Mouse (Mus musculus) CH12.LX (cell line): ENCODE measurements around the gene C3. TPM values are rescaled to one million over a fixed set of nuclear protein-coding genes. Genes with fewer than 3 reads are reported as not detected.

Source experiments
- DNase-seq: peaks from one replicate; pipeline ENCODE4 v3.0.0-alpha.2; 2013; ENCODE audit errors: extremely low read depth
- H3K27ac ChIP-seq: 2 replicates; pipeline ENCODE4 v1.5.1; 2012; ENCODE audit warnings: low read depth, mild to moderate bottlenecking, control low read depth, moderate library complexity; ENCODE audit not compliant: insufficient read depth
- H3K27me3 ChIP-seq: replicated peaks from 2 replicates; pipeline ENCODE3; 2012; ENCODE audit warnings: inconsistent platforms
- H3K36me3 ChIP-seq, 2 experiments: replicated peaks in 1 of 2; 2 replicates each; pipeline versions ENCODE3 to v1.6.1; 2012; ENCODE audit warnings: inconsistent platforms in 1 of 2, low read length in 1 of 2, mild to moderate bottlenecking in 1 of 2, mixed read lengths in 1 of 2, moderate library complexity in 1 of 2; ENCODE audit not compliant: control insufficient read depth in 1 of 2, insufficient read depth in 1 of 2
- H3K4me1 ChIP-seq, 2 experiments: 2 replicates each; pipeline ENCODE4 v1.6.1; 2012; ENCODE audit warnings: inconsistent platforms in 1 of 2, moderate library complexity in 1 of 2; ENCODE audit not compliant: insufficient read depth in 2 of 2, control insufficient read depth in 1 of 2
- H3K4me2 ChIP-seq: 2 replicates; pipeline ENCODE4 v1.6.1; 2012; ENCODE audit warnings: low read depth, mild to moderate bottlenecking, control low read depth; ENCODE audit not compliant: poor library complexity, insufficient read depth, severe bottlenecking
- H3K4me3 ChIP-seq, 3 experiments: fragments of 150-350 bp in 1 of 3; sonication (generic) in 1 of 3; replicated peaks in 1 of 3; 2 replicates each; pipeline versions ENCODE3 to v1.5.1; 2011 to 2012; ENCODE audit warnings: low read depth in 2 of 3, low read length in 2 of 3, mild to moderate bottlenecking in 2 of 3, moderate library complexity in 2 of 3, control low read depth in 1 of 3, improper control_type of control experiment in 1 of 3, inconsistent platforms in 1 of 3, mixed read lengths in 1 of 3; ENCODE audit not compliant: poor library complexity in 1 of 3
- H3K79me2 ChIP-seq: replicated peaks from 2 replicates; pipeline ENCODE4 v1.6.1; 2012; ENCODE audit warnings: mild to moderate bottlenecking, moderate library complexity; ENCODE audit not compliant: control insufficient read depth, poor library complexity, insufficient read depth, severe bottlenecking; ENCODE audit errors: extremely low read depth
- H3K9ac ChIP-seq: 2 replicates; pipeline ENCODE4 v1.6.1; 2012; ENCODE audit warnings: low read depth, mild to moderate bottlenecking, control low read depth, moderate library complexity; ENCODE audit not compliant: insufficient read depth
- H3K9me3 ChIP-seq: replicated peaks from 2 replicates; pipeline ENCODE3; 2012; ENCODE audit warnings: low read length, inconsistent platforms, mixed read lengths
- BHLHE40 ChIP-seq: IDR thresholded peaks from 2 replicates; pipeline ENCODE4 v1.6.1; 2011; ENCODE audit warnings: mild to moderate bottlenecking, low read depth, low read length, improper control_type of control experiment
- CHD1 ChIP-seq: IDR thresholded peaks from 2 replicates; pipeline ENCODE4 v1.6.1; 2012; ENCODE audit warnings: low read depth, low read length, improper control_type of control experiment, inconsistent platforms
- CHD2 ChIP-seq: IDR thresholded peaks from 2 replicates; pipeline ENCODE4 v1.6.1; 2011; ENCODE audit warnings: low read length, improper control_type of control experiment
- CTCF ChIP-seq, 2 experiments: IDR thresholded peaks in 1 of 2; conservative IDR thresholded peaks in 1 of 2; 2 replicates each; pipeline ENCODE4 v1.5.1; 2011 to 2012; ENCODE audit warnings: low read depth in 2 of 2, low read length in 2 of 2, improper control_type of control experiment in 1 of 2, inconsistent platforms in 1 of 2, mild to moderate bottlenecking in 1 of 2, moderate library complexity in 1 of 2
- E2F4 ChIP-seq: IDR thresholded peaks from 2 replicates; pipeline ENCODE4 v1.6.1; 2011; ENCODE audit warnings: low read depth, low read length, improper control_type of control experiment; ENCODE audit not compliant: insufficient replicate concordance
- ELF1 ChIP-seq: IDR thresholded peaks from 2 replicates; pipeline ENCODE4 v1.6.1; 2014; ENCODE audit warnings: low read depth, mild to moderate bottlenecking, inconsistent platforms, low read length, improper control_type of control experiment
- EP300 ChIP-seq: IDR thresholded peaks from 2 replicates; pipeline ENCODE4 v1.6.1; 2011; ENCODE audit warnings: low read length, improper control_type of control experiment
- ETS1 ChIP-seq: conservative IDR thresholded peaks from 2 replicates; pipeline ENCODE4 v1.6.1; 2012; ENCODE audit warnings: low read depth, mild to moderate bottlenecking, inconsistent platforms, low read length, improper control_type of control experiment, moderate library complexity
- GABPA ChIP-seq: IDR thresholded peaks from 2 replicates; pipeline ENCODE4 v1.6.1; 2012; ENCODE audit warnings: low read depth, low read length, improper control_type of control experiment, inconsistent platforms; ENCODE audit not compliant: insufficient replicate concordance
- HCFC1 ChIP-seq: IDR thresholded peaks from 2 replicates; pipeline ENCODE4 v1.6.1; 2012; ENCODE audit warnings: low read depth, mild to moderate bottlenecking, inconsistent platforms, low read length, improper control_type of control experiment
- IRF4 ChIP-seq: IDR thresholded peaks from 2 replicates; pipeline ENCODE4 v1.6.1; 2014; ENCODE audit warnings: low read depth, mild to moderate bottlenecking, inconsistent platforms, low read length, improper control_type of control experiment
- JUN ChIP-seq: IDR thresholded peaks from 2 replicates; pipeline ENCODE4 v1.6.1; 2011; ENCODE audit warnings: low read depth, mild to moderate bottlenecking, low read length, improper control_type of control experiment, moderate library complexity; ENCODE audit not compliant: insufficient read depth
- JUND ChIP-seq: conservative IDR thresholded peaks from 2 replicates; pipeline ENCODE4 v1.6.1; 2011; ENCODE audit warnings: low read depth, low read length, improper control_type of control experiment
- KAT2A ChIP-seq: IDR thresholded peaks from 2 replicates; pipeline ENCODE4 v1.6.1; 2012; ENCODE audit warnings: low read length, improper control_type of control experiment, inconsistent platforms; ENCODE audit not compliant: insufficient replicate concordance
- MAFK ChIP-seq: IDR thresholded peaks from 2 replicates; pipeline ENCODE4 v1.6.1; 2011; ENCODE audit warnings: low read length, improper control_type of control experiment; ENCODE audit not compliant: insufficient replicate concordance
- MAX ChIP-seq: IDR thresholded peaks from 2 replicates; pipeline ENCODE4 v1.6.1; 2011; ENCODE audit warnings: low read length, improper control_type of control experiment
- MAZ ChIP-seq: IDR thresholded peaks from 2 replicates; pipeline ENCODE4 v1.6.1; 2012; ENCODE audit warnings: low read depth, mild to moderate bottlenecking, inconsistent platforms, low read length, improper control_type of control experiment, moderate library complexity
- MEF2A ChIP-seq: IDR thresholded peaks from 2 replicates; pipeline ENCODE4 v1.6.1; 2014; ENCODE audit warnings: low read depth, mild to moderate bottlenecking, inconsistent platforms, low read length, improper control_type of control experiment, borderline replicate concordance
- MXI1 ChIP-seq: IDR thresholded peaks from 2 replicates; pipeline ENCODE4 v1.6.1; 2011; ENCODE audit warnings: mild to moderate bottlenecking, low read depth, low read length, improper control_type of control experiment
- MYC ChIP-seq: IDR thresholded peaks from 2 replicates; pipeline ENCODE4 v1.6.1; 2011; ENCODE audit warnings: low read depth, mild to moderate bottlenecking, improper control_type of control experiment, low read length
- NELFE ChIP-seq: IDR thresholded peaks from 2 replicates; pipeline ENCODE4 v1.6.1; 2011; ENCODE audit warnings: low read depth, low read length, improper control_type of control experiment
- NRF1 ChIP-seq: IDR thresholded peaks from 2 replicates; pipeline ENCODE4 v1.6.1; 2014; ENCODE audit warnings: low read depth, mild to moderate bottlenecking, inconsistent platforms, low read length, improper control_type of control experiment, moderate library complexity
- PAX5 ChIP-seq: IDR thresholded peaks from 2 replicates; pipeline ENCODE4 v1.6.1; 2012; ENCODE audit warnings: low read length, inconsistent platforms, mixed read lengths
- POLR2A ChIP-seq: IDR thresholded peaks from 2 replicates; pipeline ENCODE4 v1.6.1; 2011; ENCODE audit warnings: low read depth, mild to moderate bottlenecking, improper control_type of control experiment, low read length
- POLR2AphosphoS2 ChIP-seq: IDR thresholded peaks from 2 replicates; pipeline ENCODE4 v1.6.1; 2011; ENCODE audit warnings: low read depth, low read length, improper control_type of control experiment
- RAD21 ChIP-seq: IDR thresholded peaks from 2 replicates; pipeline ENCODE4 v1.6.1; 2011; ENCODE audit warnings: low read depth, mild to moderate bottlenecking, low read length, improper control_type of control experiment, moderate library complexity
- RCOR1 ChIP-seq: conservative IDR thresholded peaks from 2 replicates; pipeline ENCODE4 v1.6.1; 2012; ENCODE audit warnings: low read depth, mild to moderate bottlenecking, inconsistent platforms, low read length, improper control_type of control experiment
- SIN3A ChIP-seq: IDR thresholded peaks from 2 replicates; pipeline ENCODE4 v1.6.1; 2012; ENCODE audit warnings: low read length, improper control_type of control experiment, inconsistent platforms
- SMC3 ChIP-seq: IDR thresholded peaks from 2 replicates; pipeline ENCODE4 v1.6.1; 2011; ENCODE audit warnings: low read depth, low read length, improper control_type of control experiment
- TBP ChIP-seq: conservative IDR thresholded peaks from 2 replicates; pipeline ENCODE4 v1.6.1; 2011; ENCODE audit warnings: low read depth, low read length, improper control_type of control experiment
- TCF12 ChIP-seq: IDR thresholded peaks from 2 replicates; pipeline ENCODE4 v1.6.1; 2014; ENCODE audit warnings: low read depth, mild to moderate bottlenecking, inconsistent platforms, low read length, improper control_type of control experiment
- UBTF ChIP-seq: IDR thresholded peaks from 2 replicates; pipeline ENCODE4 v1.6.1; 2012; ENCODE audit warnings: low read depth, mild to moderate bottlenecking, inconsistent platforms, low read length, improper control_type of control experiment, moderate library complexity
- USF1 ChIP-seq: IDR thresholded peaks from 2 replicates; pipeline ENCODE4 v1.6.1; 2014; ENCODE audit warnings: low read depth, mild to moderate bottlenecking, inconsistent platforms, low read length, improper control_type of control experiment
- USF2 ChIP-seq: conservative IDR thresholded peaks from 2 replicates; pipeline ENCODE4 v1.6.1; 2011; ENCODE audit warnings: low read depth, low read length, improper control_type of control experiment
- ZC3H11A ChIP-seq: IDR thresholded peaks from 2 replicates; pipeline ENCODE4 v1.6.1; 2012; ENCODE audit warnings: low read depth, mild to moderate bottlenecking, inconsistent platforms, low read length, improper control_type of control experiment
- ZKSCAN1 ChIP-seq: IDR thresholded peaks from 2 replicates; pipeline ENCODE4 v1.6.1; 2012; ENCODE audit warnings: low read depth, inconsistent platforms, low read length, improper control_type of control experiment, borderline replicate concordance
- ZMIZ1 ChIP-seq: IDR thresholded peaks from 2 replicates; pipeline ENCODE4 v1.6.1; 2012; ENCODE audit warnings: low read depth, mild to moderate bottlenecking, inconsistent platforms, low read length, improper control_type of control experiment
- ZNF384 ChIP-seq: IDR thresholded peaks from 2 replicates; pipeline ENCODE4 v1.6.1; 2012; ENCODE audit warnings: low read depth, low read length, improper control_type of control experiment, inconsistent platforms
- dilution Hi-C: fragments of 300-500 bp; cut with MboI; formaldehyde crosslinking; loops from 2 replicates; pipeline ENCODE4 v1.14.3; 2020; ENCODE audit warnings: low sequenced_read_pairs; ENCODE audit not compliant: extremely low pct_unique_long_range_greater_than_20kb, extremely low pct_ligation_motif_present
- in situ Hi-C: fragments of 300-500 bp; cut with MboI; formaldehyde crosslinking; loops from 3 replicates; pipeline ENCODE4 v1.14.3; 2019; ENCODE audit warnings: low sequenced_read_pairs, low pct_ligation_motif_present, low pct_unique_long_range_greater_than_20kb, mixed read lengths
- polyA plus RNA-seq: library from polyadenylated mRNA; unstranded; fragments of >175 nt; gene quantifications from 2 replicates; pipeline ENCODE4 v1.2.1, GENCODE M21; 2012; ENCODE audit warnings: low read depth; ENCODE audit not compliant: insufficient read length
- total RNA-seq, 2 experiments: library from RNA; depleted of rRNA; stranded (reverse); fragments of 300-350 nt in 1 of 2; fragments of >200 nt in 1 of 2; gene quantifications; 2 replicates each; pipeline ENCODE4 v1.2.3; 2012 to 2014

The C3 gene
- total and polyA plus RNA-seq, 3 experiments: 1.2 to 5.4 (median 3.9) TPM

- Histone ChIP-seq H3K9me3 (peaks cover 5% of the 10 kb centered on the region), H3K4me3 (peak within 1 kb of the TSS; percentile 43 to 58 (median 53)), H3K27me3 (peaks cover 6% of the 10 kb centered on the region), H3K79me2 (no peaks in the 10 kb centered on the region), H3K4me1 (peaks cover 18 to 60% of the 10 kb centered on the region in 2 experiments), H3K36me3 (peaks cover 0 to 20% of the 10 kb centered on the region in 2 experiments), H3K27ac (0 out of 2 replicates have a peak within 1 kb of the TSS, but pooled peaks have one; percentile 10), H3K9ac (no peak within 1 kb of the TSS), H3K4me2 (peak within 1 kb of the TSS; percentile 39)
- no peak for TF ChIP-seq USF1
- peak; percentile 98 for TF ChIP-seq BHLHE40
- no peak for TF ChIP-seq HCFC1
- 0 out of 2 replicates have a peak, but pooled peaks have one; percentile 72 for TF ChIP-seq CHD1
- TF ChIP-seq ZNF384: no peak
- no peak for TF ChIP-seq E2F4
- peak; percentile 49; the same call in 1 of the 2 replicates for TF ChIP-seq IRF4
- TF ChIP-seq TCF12: peak; percentile 98
- TF ChIP-seq MAFK: peak; percentile 73
- TF ChIP-seq RCOR1: peak; percentile 70; the same call in 1 of the 2 replicates
- no peak for TF ChIP-seq KAT2A
- no peak for TF ChIP-seq POLR2AphosphoS2
- TF ChIP-seq ZC3H11A: no peak
- 0 out of 2 replicates have a peak, but pooled peaks have one; percentile 52 for TF ChIP-seq MYC
- TF ChIP-seq TBP: peak; percentile 85
- no peak for TF ChIP-seq PAX5
- TF ChIP-seq MAX: peak; percentile 40; the same call in 1 of the 2 replicates
- peak; percentile 51; the same call in 1 of the 2 replicates for TF ChIP-seq MEF2A
- TF ChIP-seq JUN: peak; percentile 44; the same call in 1 of the 2 replicates
- no peak for TF ChIP-seq JUND
- peak; percentile 87 for TF ChIP-seq EP300
- TF ChIP-seq GABPA: no peak
- peak; percentile 50; the same call in 1 of the 2 replicates for TF ChIP-seq ELF1
- TF ChIP-seq SMC3: no peak
- TF ChIP-seq POLR2A: peak; percentile 64
- no peak for TF ChIP-seq NRF1
- peak; percentile 92 for TF ChIP-seq MAZ
- TF ChIP-seq MXI1: peak; percentile 56; the same call in 1 of the 2 replicates
- no peak for TF ChIP-seq ZKSCAN1
- no peak for TF ChIP-seq CTCF (conservative IDR thresholded peaks at IDR 0.05 in 1 of 2, IDR thresholded peaks at IDR 0.05 in 1 of 2; ENCODE audit: low read depth in 2 of 2, low read length in 2 of 2)
- TF ChIP-seq ZMIZ1: peak; percentile 46; the same call in 1 of the 2 replicates
- no peak for TF ChIP-seq USF2
- TF ChIP-seq ETS1: peak; percentile 92
- TF ChIP-seq NELFE: peak; percentile 55; the same call in 1 of the 2 replicates
- peak; percentile 51; the same call in 1 of the 2 replicates for TF ChIP-seq CHD2
- TF ChIP-seq SIN3A: peak; percentile 74
- TF ChIP-seq UBTF: no peak
- TF ChIP-seq RAD21: no peak
- in situ Hi-C loops (no loop called here), dilution Hi-C loops (no loop called here)
- peak; percentile 90 for DNase-seq
Measured at GRCm38 (mm10) chr17:57194041-57194507, 33.9 kb downstream of the C3 start, which contains the start of gene Tnfsf14. Tnfsf14 (minus strand) TSS chr17:57194177.
